Mouse (Mus musculus): ENCODE measurements around the gene Lypd3.
"Not testable (repeated sequence)": the region's sequence is repeated elsewhere in the genome, so short reads cannot be mapped to it uniquely, and the experiment has no call there.

Lypd3 gene

DNA sequence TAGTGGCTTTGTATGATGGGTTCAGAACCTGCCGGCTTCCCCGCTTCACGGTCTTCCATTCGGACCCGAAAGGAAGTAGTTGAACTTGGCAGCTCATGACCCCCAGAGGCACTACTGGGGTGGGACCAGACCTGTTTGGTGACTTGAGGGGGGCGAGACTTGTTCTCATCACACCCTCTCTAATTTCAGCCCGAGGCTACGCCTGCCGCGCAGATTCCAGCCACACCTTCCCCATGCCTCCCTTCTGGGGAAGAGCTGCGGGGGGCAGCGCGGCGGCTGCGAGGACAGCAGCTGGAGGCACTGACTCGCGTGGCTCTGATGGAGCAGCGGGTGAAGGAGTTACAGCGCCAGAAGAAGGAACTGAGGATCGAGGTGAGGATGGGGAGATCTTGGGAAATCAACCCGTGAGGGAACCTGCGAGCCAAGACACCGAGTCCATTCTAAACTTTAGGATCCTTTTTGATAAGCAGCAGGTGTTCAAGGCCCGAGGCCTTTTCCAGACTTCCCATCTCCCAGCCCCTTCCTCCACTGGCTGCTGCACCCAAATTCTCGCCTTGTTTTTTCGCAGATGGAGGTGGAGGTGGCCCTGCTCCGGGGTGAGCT lies 23.9 kb upstream of the Lypd3 start:
- in situ Hi-C loops (cut with MboI, MseI): no loop called here

DNA sequence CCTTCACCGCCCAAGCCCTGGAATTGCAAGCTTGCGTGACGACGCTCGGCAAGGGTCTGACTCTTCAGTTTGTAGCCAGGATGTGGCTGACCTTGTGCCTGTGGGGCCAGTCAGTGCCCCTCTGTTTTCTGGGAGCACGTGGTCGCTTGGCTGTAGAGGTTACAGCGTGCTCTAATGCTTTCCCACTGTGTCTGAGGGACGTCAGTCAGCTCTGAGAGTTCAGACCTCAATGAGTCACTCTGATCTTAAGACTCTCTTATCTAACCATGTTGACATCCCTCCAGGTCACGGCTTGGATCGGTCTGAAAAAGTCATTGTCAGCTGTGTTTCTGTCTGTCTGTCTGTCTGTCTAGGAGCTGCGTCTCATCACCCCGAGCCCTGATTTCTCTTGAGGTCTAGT lies 21.5 kb upstream of the Lypd3 start:
- in situ Hi-C loops (cut with MboI, MseI): no loop called here

DNA sequence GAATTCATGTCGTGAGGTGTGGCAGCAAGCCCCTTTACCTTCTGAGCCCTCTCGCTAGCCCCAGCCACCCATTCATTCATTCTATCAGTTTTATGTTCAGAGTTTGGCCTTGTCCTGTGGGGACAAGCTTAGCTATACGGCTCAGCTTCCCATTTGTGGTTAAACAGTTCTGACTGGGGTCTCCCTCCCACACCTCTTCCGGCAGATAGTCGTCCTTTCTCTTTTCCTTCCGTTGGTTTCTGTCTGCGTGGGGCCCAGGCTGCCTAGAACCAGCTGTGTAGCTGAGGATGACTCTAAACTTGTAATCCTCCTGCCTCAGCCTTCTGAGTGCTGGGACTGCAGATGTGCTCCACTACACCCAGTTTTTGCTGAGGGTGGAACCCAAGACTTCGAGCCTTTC lies 18.6 kb upstream of the Lypd3 start:
- in situ Hi-C loops (cut with MboI, MseI): no loop called here

DNA sequence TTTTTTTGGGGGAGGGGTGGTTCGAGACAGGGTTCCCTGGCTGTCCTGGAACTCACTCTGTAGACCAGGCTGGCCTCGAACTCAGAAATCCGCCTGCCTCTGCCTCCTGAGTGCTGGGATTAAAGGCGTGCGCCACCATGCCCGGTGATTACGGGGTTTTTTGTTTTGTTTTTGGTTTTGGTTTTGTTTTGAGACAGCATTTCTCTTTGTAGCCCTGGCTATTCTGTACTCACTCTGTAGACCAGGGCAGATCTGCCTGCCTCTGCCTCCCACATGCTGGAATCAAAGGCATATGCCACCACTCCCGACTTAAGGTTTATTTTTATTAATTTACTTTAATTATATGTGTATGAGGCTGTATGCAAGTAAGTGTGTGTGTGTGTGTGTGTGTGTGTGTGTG lies 18.0 kb upstream of the Lypd3 start:
- in situ Hi-C loops (cut with MboI, MseI): not testable (repeated sequence)

DNA sequence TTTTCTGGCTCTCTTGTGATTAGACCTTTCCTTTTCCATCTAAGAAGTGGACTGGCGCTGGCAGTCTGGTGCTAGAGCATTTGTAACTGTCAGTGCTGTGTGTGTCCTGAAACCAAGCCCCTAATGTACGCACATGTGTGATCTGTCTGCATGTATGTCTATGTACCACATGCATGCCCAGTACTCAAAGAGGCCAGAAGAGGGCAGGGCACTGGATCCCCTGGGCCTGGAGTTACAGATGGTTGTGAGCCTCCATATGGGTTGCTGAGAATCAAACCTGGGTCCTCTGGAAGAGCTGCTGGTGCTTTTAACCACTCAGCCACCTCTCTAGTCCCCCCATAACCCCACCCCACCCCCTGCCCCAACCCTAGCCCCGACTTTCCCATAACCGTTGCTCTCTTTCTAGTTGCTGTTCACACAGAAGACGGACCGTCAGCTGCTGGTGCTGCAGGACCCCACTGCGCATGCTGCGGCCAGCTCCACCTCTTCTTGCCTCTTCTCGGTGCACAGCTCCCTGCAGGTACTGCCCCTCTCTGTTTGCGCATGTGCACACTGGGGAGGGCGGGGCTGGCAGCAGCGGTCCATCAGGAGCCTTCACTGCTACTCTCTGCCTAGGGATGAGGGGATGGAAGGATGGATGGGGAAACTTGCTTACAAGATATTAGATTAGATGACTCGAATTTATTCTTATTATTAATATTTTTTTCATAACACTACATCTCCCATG lies 16.5 kb upstream of the Lypd3 start:
- in situ Hi-C loops (cut with MboI, MseI): no loop called here

DNA sequence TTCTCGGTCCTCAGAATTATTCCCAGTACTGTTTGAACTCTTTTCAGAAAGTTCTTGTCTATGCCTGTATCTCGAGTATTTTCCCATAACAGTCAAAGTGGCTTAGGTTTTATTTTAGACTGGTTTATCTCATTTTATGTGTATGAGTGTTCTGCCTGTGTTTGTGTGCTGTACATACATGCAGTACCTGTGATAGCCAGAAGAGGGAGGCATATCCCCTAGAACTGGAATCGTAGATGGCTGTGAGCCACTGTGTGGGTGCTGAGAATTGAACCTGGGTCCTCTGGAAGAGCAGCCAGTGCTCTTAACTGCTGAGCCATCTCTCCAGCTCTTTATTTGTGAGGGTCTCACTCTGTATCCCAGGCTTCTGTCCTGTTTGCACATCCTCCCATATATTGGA lies 15.2 kb upstream of the Lypd3 start:
- in situ Hi-C loops (cut with MboI, MseI): no loop called here

DNA sequence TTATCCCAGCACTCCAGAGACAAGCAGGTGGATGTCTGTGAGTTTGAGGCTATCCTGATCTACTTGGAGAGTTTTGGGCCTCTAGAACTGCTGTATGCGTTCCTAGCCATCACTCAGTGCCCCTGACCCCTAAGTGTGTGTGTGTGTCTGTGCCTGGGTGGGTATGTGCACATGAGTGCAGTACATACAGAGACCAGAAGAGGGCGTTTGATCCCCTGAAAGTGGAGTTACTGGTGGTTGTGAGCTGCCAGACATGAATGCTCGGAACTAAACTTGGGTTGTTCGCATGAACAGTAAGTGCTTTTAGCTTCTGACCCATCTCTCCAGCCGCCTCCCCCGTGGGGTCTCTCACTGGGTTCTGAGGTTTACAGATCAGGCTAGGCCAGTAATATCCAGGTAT lies 13.4 kb upstream of the Lypd3 start:
- in situ Hi-C loops (cut with MboI, MseI): no loop called here

DNA sequence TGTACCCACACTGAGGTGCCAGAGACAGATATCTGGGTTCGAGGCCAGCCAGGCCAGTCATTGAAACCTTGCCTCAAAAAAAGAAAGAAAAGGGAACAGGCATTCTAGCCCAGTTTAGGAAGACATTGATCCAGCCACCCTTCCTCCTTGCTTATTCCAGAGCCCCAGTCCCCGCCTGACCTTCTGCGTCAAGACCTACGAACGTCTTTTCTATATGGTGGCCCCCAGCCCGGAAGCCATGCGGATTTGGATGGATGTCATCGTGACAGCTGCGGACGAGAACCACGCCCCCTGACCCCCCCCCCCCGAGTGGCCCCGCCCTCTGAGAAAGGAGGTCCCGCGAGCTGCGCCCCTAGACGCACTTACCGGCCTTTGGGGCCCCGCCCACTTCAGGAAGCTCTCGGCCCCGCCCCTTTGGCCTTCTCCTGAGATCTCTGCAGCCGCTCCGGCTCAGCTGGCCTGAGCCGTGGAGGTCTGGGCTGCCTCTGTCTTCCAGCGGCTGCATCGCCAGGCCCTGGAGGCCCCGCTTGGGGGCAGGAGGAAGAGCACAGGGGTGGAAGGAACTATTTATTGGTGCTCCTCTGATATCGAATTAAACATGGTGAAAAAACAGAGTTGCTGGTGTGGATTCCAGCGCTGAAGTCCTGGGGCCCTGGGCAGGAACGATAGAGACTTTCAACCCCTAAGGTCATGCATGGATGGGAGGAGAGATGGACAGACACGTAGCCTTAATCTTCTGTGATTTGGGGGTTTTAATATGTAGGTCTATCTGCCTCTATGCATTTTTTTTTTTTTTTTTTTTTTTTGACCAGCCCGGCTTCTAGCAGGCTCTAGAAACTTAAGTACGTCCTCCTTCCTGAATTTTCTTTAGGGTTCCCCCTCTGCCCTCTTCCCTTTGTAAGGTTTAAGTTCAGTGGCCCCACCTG lies 7.4 kb upstream of the Lypd3 start:
- in situ Hi-C loops (cut with MboI, MseI): no loop called here

DNA sequence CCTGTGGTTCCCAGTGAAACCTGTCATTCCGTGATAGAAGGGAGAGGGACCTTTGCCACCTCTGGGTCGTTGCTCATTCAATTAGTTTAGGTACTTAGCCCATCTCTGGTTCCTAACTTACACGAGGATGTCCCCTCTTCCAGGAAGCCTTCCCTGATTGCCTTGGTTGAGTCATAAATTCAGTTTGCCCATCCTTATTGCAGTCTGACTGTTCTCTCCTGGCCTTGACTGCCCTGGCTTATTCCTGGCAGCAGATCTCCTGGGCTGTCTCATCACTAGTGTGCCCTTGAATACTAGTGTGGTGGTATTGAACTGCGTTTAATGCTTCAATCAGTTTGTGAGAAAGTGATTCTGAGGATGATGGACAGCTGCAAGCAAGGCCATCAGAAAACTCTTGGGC lies 6.7 kb upstream of the Lypd3 start:
- in situ Hi-C loops (cut with MboI, MseI): no loop called here

DNA sequence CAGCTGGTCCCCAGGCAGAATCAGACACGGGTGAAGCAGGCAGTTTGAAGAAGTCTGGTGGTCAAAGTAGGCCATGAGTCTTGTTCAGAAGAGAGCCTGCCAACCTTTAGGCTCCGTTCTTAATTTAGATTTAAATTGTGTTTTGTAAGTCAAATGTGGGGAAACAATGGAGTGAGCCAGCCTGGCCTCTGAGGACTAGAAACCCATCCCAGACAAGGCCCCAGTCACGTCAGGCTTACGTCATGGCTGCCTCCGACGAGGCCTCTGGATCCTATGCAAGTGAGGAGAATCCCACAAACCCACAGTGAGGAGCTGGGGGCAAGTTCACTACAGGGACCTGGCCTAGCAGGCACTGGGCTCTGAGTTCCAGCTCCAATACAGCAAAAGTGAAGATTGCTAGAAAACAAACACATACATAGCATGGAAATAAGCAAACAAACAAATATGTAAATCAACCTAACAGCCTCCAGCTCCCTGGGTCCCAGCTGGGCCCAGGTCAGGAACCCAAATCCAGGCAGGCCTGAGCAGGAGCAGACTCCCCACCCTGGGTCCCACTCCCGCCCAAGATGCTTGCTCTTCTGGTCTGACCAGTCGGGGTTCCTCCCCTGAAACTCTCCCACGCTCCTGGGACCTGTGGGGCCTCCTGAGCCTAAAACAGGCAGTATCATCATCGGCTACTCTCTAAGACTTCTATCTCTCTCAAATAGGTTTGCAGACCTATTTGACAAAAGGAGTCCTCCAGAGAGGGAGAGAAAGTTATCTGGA lies 6.1 kb upstream of the Lypd3 start:
- in situ Hi-C loops (cut with MboI, MseI): no loop called here

DNA sequence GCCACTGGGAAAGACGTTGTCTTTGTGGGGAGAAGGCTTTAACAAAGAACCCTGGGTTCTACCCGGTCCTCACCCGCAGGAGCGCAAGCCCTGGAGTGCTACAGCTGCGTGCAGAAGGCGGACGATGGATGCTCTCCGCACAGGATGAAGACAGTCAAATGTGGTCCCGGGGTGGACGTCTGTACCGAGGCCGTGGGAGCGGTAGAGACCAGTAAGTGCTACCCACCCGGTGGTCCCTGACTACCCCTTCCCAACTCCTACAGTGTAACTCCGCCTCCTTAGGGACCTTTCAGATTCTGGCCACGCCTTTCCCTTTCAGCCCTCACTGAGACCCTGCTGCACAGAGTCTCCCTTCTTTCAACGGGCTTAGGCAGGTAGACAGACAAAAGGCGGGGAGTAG lies 696 bp downstream of the Lypd3 start:
- in situ Hi-C loops (cut with MboI, MseI): no loop called here

DNA sequence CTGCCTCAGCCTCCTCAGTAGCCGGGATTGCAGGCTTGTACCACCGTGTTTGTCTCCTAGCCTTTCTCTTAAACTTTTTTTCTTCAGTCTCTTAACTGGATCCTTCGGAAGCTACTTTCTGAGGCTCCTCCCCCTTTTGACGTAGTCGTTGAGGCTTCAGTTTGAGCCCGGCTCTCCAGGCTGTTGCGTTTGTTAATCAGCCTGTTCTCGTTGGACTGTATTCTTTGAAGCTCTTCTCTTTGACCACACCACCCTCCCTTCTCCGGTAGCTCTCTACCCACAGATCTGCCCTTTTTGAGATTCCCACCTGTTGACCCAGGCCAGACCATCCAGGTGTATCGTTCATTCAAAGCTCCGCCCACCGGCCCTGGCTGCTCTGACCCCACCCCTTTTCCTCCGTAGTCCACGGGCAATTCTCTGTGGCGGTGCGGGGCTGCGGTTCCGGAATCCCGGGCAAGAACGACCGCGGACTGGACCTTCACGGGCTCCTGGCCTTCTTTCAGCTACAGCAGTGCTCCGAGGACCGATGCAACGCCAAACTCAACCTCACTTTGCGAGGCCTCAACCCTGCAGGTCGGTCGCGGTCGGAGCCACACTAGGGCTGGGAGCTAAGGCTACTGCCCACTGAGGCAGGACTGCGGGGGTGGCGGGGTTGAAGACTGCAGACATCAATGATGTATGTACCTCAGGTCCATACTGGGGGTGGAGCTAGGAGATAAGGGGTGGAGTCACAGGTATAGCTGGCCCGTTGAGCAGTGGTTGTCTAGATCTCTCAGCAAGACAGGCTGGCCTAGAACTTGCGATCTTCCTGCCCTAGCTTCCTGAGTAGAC lies 1.9 kb downstream of the Lypd3 start:
- in situ Hi-C loops (cut with MboI, MseI): no loop called here

DNA sequence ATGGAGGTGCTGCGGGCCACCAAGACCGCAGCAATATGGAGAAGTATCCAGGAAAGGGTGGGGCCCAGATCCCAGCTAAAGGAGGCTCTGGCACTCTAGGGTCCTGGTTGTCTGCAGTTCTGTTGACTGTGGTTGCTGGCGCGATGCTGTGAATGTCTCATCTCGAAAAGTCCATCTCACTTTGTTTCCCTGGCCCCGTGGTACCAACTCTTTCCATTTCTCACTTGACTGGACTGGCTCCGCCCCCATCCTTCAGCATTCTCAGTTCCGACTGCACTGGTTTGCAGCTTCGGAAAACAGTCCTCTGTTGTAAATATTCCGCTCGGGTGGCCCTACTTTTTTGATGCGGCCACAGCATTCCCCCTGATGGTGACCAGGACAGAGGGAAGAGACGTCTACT lies 4.1 kb downstream of the Lypd3 start:
- in situ Hi-C loops (cut with MboI, MseI): loop anchor here (5.0 kb wide), 1 partner anchor 33 kb away; no protein-coding TSS in a partner anchor

DNA sequence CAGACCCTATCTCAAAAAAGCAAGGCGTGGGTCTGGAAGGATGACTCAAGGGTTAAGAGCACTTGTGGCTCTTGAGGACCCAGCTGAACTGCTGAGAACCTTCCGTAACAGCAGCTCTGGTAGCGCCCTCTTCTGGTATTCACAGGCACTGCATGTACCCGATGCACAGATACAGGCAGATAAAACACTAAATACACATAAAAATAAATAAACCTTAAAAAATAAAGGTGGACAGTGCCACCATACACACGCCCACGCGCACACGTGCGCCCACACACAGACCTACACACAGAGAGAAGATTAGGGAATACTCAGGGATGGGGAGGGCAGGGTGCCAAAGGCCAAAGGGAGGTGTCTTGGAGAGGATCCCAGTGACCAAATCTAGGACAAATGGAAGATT lies 6.1 kb downstream of the Lypd3 start:
- in situ Hi-C loops (cut with MboI, MseI): loop anchor here (5.0 kb wide), 1 partner anchor 35 kb away; no protein-coding TSS in a partner anchor

DNA sequence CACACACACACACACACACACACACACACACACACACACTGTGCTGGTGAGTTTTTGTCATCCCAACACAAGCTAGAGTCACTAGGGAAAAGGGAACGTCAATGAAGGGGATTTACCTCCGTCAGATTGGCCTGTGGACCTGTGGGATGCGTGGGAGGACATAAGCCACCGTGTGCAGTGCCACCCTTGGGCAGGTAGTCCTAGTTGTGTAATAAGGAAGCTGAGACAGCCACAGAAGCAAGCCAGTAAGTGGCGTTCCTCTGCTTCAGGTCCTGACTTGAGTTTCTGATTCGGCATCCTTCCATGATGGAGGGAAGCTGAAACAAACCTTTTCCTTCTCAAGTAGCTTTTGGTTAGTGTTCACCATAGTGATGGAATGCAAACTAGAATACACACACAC lies 8.1 kb downstream of the Lypd3 start:
- in situ Hi-C loops (cut with MboI, MseI): loop anchor here (5.0 kb wide), 1 partner anchor 37 kb away; no protein-coding TSS in a partner anchor

DNA sequence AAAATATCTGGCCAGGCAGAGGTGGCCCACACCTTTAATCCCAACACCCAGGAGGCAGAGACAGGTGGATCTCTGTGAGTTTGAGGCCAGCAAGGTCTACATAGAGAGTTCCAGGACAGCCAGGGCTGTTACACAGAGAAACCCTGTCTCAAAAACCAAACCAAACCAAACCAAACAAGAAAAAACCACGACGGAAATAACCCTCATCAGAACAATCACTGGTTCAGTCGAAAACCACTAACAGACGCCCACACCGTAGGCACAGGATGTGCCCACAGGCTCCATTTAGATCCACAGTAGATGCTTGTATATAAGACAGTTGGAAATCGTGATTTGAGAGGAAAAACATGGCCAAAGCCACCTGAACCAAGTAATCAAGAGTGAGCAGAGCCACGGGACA lies 8.6 kb downstream of the Lypd3 start:
- in situ Hi-C loops (cut with MboI, MseI): loop anchor here (5.0 kb wide), 1 partner anchor 38 kb away; no protein-coding TSS in a partner anchor

DNA sequence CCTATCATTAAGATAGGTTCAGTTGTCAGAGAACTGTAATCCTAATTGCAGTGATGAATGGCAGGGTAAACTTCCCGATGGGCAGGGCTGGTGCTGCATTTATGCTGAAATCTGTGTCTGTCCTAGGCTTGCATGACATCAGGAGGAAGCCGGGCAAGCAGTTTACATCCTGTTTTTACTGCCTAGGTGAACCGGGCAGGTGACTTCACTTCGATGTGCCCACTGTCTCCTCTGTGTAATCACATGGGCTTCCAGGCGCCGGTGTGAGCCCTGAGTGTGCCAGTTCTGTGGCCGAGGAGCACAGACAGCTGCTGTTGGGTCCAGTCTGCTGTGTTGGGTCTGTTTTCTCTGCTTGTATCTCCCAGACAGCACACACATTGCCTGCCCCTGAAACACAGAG lies 10.1 kb downstream of the Lypd3 start:
- in situ Hi-C loops (cut with MboI, MseI): no loop called here

DNA sequence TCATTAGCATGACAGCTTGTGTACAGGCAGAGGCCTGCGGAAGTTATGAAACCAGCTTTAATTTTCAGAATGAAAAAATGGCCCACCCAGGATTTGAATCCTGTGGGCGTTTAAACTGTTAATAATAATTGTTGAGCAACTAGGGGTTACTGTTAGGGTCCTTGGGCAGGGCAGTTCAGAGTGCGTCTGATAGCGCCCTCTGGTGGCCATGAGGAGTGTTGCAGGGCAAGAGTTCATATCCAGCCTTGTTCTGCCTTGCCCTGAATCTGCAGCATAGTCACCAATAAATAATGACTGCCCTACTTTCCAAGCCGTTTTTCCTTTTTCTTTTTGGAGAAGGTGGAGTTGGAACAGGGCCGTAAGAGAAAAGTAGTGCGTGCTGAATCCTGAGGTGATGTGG lies 17.3 kb downstream of the Lypd3 start:
- in situ Hi-C loops (cut with MboI, MseI): no loop called here

DNA sequence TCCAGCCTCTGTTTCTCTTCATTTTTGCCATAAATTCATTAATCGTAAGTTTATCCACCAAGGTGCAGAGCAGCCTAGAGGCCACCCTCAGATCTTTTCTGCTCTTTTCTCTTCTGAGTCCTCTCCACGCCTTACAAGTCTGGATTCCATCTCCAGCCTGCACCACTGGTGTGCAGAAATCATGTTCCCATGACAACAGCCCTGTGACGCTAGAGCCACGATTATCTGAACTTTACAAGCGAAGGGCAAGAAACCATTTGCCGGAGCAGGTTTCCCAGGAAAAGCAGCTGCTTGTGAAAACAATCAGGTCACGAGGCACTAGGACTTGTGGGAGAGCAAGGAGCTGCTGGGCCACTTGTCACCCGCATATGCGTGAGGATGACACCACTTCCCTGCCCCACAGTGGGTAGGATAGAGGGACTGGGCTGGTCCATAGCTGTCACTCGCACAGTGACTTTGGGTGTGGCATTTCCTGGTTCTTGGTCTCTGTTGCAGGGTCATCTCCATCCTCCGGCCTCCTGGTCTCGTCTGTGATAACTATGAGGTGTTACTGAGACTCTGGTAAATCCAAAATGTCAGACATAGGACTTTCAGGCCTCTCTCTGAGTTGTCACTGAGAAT lies 23.5 kb downstream of the Lypd3 start:
- in situ Hi-C loops (cut with MboI, MseI): no loop called here
